Mouse (Mus musculus): Measurements from ENCODE around the gene Rhbdd3. TPM values are rescaled to one million over a fixed set of nuclear protein-coding genes. Genes with fewer than 3 reads are reported as not detected.

Gene Rhbdd3
- polyA plus RNA-seq, 1 experiment from 2014 or later, result 48.8 TPM

DNA sequence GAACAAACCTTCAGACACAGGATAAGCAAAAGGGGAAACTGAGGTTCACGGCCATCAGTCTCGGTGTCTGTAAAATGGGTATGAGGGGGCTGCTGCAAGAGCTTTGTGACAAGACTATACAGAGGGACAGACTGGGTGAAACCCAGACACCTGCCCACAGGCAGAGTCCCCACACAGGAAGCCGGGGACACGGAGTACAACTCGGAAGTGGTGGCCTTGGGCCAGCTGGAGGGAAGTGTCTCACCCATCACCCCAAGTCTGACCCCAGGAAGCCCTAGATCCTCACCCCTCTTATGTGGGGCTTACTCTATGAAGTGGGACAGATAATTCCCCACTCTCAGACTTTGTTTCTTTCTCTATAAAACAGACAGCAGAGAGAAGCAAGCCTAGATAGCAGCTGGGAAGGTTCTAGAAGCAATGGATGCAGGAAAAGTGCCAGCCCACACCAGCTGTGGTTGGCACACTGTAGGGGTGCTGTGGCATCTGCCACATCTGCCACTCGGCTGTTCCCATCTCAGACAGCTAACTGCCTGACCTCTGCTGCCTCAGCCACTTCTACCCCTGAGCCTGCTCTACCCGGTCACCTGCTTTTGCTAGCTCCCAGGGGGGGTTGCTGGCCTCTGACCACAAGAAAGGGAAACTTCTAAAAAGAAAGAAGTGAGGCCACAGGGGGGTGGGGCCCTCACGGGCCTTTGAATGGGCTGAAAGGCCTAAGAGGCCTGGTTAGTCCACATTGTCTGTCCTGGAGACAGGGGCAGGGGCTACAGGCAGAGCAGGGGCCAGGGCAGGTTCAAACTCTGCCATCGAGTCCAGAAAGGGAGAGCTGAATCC, 51.9 kb downstream of the Rhbdd3 start:
- peaks cover 4% of the 10 kb centered on the region for H3K27me3 ChIP-seq (ENCODE audit: control insufficient read depth, insufficient read depth, low read depth, low read length)
- no peak for ATAC-seq
- no peak overlapping the region for H3K9ac ChIP-seq (ENCODE audit: low read depth, low read length)
- H3K27ac ChIP-seq (ENCODE audit: low read length), result no peak overlapping the region
- H3K4me2 ChIP-seq (ENCODE audit: low read length), result no peak overlapping the region
- 58% methylated on average over 9 of the region's 9 CpGs for WGBS
- H3K4me1 ChIP-seq (ENCODE audit: control insufficient read depth, insufficient read depth, low read length), result peaks cover 14% of the 10 kb centered on the region
- no peaks in the 10 kb centered on the region for H3K36me3 ChIP-seq (ENCODE audit: control insufficient read depth, insufficient read depth, low read length)
- no peaks in the 10 kb centered on the region for H3K9me3 ChIP-seq (replicated peaks; ENCODE audit: control insufficient read depth, low read length, poor library complexity, severe bottlenecking)
- no peak overlapping the region for H3K4me3 ChIP-seq (ENCODE audit: low read depth, low read length)

DNA sequence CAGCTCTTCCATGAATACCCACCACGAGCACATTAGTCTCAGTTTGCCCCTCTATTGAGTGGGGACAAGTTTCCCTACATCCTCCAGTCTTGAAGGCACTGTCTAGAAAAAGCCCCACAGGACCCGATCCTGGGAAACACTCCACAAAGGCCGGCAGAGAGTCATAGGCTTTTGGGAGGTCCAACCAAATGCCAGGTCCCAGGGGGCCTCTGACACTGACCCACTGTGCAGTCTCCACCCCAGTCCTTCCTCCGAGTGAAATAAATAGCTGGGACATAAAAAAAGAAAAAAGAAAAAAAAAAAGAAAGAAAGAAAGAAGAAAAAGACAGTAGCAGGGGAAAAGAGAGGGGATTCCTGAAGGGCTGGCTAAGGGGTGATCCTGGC, 52.5 kb downstream of the Rhbdd3 start:
- no peak for ATAC-seq
- peaks cover 14% of the 10 kb centered on the region for H3K4me1 ChIP-seq (ENCODE audit: control insufficient read depth, insufficient read depth, low read length)
- peaks cover 4% of the 10 kb centered on the region for H3K27me3 ChIP-seq (ENCODE audit: control insufficient read depth, insufficient read depth, low read depth, low read length)
- H3K36me3 ChIP-seq (ENCODE audit: control insufficient read depth, insufficient read depth, low read length), result no peaks in the 10 kb centered on the region
- whole genome bisulfite sequencing, result 6% methylated on average over 4 of the region's 4 CpGs
- H3K4me3 ChIP-seq (ENCODE audit: low read depth, low read length), result peak overlapping the region; percentile 49; the same call in 1 of the 2 replicates
- no peak overlapping the region for H3K9ac ChIP-seq (ENCODE audit: low read depth, low read length)
- H3K4me2 ChIP-seq (ENCODE audit: low read length), result peak overlapping the region; percentile 93
- H3K27ac ChIP-seq (ENCODE audit: low read length), result no peak overlapping the region
- no peaks in the 10 kb centered on the region for H3K9me3 ChIP-seq (replicated peaks; ENCODE audit: control insufficient read depth, low read length, poor library complexity, severe bottlenecking)

DNA sequence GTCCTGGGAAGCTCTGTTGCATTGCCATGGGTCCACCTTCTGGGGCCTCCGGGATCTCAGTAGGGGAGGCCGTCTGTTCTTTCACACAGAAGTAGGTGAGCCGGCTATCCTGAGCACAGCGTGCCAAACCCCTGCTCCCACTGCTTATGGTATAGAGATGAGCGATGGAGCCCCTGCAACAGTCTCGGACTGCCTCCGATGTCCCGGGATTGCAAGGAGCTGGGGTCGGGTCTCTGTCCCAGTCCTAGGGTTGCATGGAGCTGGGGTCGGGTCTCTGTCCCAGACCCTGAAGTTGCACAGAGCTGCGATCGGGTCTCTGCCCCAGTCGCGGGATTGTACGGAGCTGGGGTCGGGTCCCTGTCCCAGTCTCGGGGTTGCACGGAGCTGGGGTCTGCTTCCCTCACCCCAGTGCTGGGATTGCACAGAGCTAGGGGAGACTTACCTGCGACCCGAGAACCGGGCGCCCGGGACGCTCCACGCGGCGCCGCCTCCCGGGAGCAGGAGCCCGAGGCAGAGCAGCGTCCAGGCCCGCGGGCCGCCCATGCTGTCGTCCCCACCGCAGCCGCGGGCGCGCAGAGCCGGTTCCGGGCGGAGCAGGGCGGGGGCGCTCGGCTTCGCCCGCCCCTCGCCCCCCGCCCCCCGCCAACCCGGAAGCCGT, 53.1 kb downstream of the Rhbdd3 start, which contains the start of gene Emid1:
Gene Emid1 (minus strand): TSS at position 578 of the 658 bp plus-strand sequence.
- Histone ChIP-seq H3K27me3 (ENCODE audit: control insufficient read depth, insufficient read depth, low read depth, low read length) (peaks cover 4% of the 10 kb centered on the region), H3K9ac (ENCODE audit: low read depth, low read length) (peak within 1 kb of the TSS; percentile 78), H3K9me3 (replicated peaks; ENCODE audit: control insufficient read depth, low read length, poor library complexity, severe bottlenecking) (no peaks in the 10 kb centered on the region), H3K4me1 (ENCODE audit: control insufficient read depth, insufficient read depth, low read length) (peaks cover 14% of the 10 kb centered on the region), H3K4me2 (ENCODE audit: low read length) (peak within 1 kb of the TSS; percentile 93), H3K36me3 (ENCODE audit: control insufficient read depth, insufficient read depth, low read length) (no peaks in the 10 kb centered on the region), H3K27ac (ENCODE audit: low read length) (no peak within 1 kb of the TSS), H3K4me3 (ENCODE audit: low read depth, low read length) (peak within 1 kb of the TSS; percentile 49)
- WGBS, result 2% methylated on average over 30 of the region's 53 CpGs
- 0 out of 2 replicates have a peak, but pooled peaks have one; percentile 21 for ATAC-seq

DNA sequence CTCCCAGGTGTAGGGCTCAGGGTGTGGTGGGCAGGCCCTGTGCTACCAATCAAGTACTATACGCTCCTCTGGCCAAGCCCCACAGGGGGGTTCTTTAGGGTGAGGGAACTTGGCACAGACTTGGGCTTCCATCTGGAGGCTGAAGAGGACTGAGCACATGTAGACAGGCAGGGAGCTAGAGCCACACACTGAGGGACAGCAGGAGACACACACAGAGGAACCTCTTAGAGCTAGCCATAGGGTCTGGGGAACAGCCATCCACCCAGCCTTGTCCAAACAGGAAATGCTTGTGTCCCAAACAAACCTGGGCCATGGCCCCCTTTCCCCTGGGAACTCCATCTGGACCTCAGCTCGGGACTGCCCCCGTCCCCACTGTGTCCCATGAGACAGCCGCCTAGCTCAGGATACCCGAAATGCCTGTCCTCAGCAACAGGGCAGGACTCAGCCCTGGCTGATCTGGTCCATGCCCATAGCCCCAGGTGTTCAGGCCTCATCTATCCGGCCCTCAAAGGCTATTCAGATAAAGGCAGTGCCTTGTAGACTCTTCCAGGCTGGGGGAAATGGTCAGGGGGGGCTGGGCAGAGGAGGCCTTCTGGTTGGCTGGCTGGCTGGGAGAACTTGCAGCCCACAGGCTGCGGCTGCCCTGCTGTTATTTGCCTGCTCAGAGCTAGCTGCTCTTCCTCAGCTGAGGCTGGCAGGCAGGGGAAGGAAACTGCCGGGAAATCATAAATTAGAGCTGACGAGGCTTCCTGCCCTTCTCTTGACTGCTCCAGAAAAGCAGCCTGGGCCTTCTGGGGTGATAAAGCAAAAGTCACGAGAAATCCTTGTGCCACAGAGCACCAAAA, 56.5 kb downstream of the Rhbdd3 start:
- 47% methylated on average over 10 of the region's 10 CpGs for WGBS
- no peaks in the 10 kb centered on the region for H3K36me3 ChIP-seq (ENCODE audit: control insufficient read depth, insufficient read depth, low read length)
- peaks cover 4% of the 10 kb centered on the region; the same call in 1 of the 2 replicates for H3K27me3 ChIP-seq (ENCODE audit: control insufficient read depth, insufficient read depth, low read depth, low read length)
- peaks cover 9% of the 10 kb centered on the region for H3K4me1 ChIP-seq (ENCODE audit: control insufficient read depth, insufficient read depth, low read length)
- peak overlapping the region; percentile 30; the same call in 1 of the 2 replicates for H3K9ac ChIP-seq (ENCODE audit: low read depth, low read length)
- ATAC-seq, result no peak
- H3K9me3 ChIP-seq (replicated peaks; ENCODE audit: control insufficient read depth, low read length, poor library complexity, severe bottlenecking), result no peaks in the 10 kb centered on the region
- no peak overlapping the region for H3K4me3 ChIP-seq (ENCODE audit: low read depth, low read length)
- no peak overlapping the region for H3K4me2 ChIP-seq (ENCODE audit: low read length)
- H3K27ac ChIP-seq (ENCODE audit: low read length), result no peak overlapping the region

Other genes with a start within 250 kb of the Rhbdd3 start
- 63.3 and 68.6 TPM in 2 replicates for gene Nf2, start 249.4 kb upstream of the Rhbdd3 start, polyA plus RNA-seq (2015; fragmentation: Nextera tagmentation; extraction: Ambion mirVana)
- 146 and 148 TPM in 2 replicates for gene Nipsnap1, start 225.0 kb upstream of the Rhbdd3 start, polyA plus RNA-seq (2015; fragmentation: Nextera tagmentation; extraction: Ambion mirVana)
- gene Thoc5, start 203.6 kb upstream of the Rhbdd3 start, polyA plus RNA-seq (2015; fragmentation: Nextera tagmentation; extraction: Ambion mirVana), result 57.9 and 64.1 TPM in 2 replicates
- gene Nefh, start 150.9 kb upstream of the Rhbdd3 start, polyA plus RNA-seq (2015; fragmentation: Nextera tagmentation; extraction: Ambion mirVana), result 3.7 and 4.3 TPM in 2 replicates
- 104 and 108 TPM in 2 replicates for gene Ap1b1, start 112.1 kb upstream of the Rhbdd3 start, polyA plus RNA-seq (2015; fragmentation: Nextera tagmentation; extraction: Ambion mirVana)
- 1.1 and 1.2 TPM in 2 replicates for gene Rasl10a, start 40.8 kb upstream of the Rhbdd3 start, polyA plus RNA-seq (2015; fragmentation: Nextera tagmentation; extraction: Ambion mirVana)
- 19.5 and 20.6 TPM in 2 replicates for gene Gas2l1, start 33.6 kb upstream of the Rhbdd3 start, polyA plus RNA-seq (2015; fragmentation: Nextera tagmentation; extraction: Ambion mirVana)
- gene Ewsr1, start 340 bp downstream of the Rhbdd3 start, polyA plus RNA-seq (2015; fragmentation: Nextera tagmentation; extraction: Ambion mirVana), result 548 and 592 TPM in 2 replicates
- gene Emid1, start 53.3 kb downstream of the Rhbdd3 start, polyA plus RNA-seq (2015; fragmentation: Nextera tagmentation; extraction: Ambion mirVana), result 9.5 and 12.4 TPM in 2 replicates
- 4.0 and 4.8 TPM in 2 replicates for gene Kremen1, start 162.6 kb downstream of the Rhbdd3 start, polyA plus RNA-seq (2015; fragmentation: Nextera tagmentation; extraction: Ambion mirVana)

All from midbrain, embryonic 16.5 days (tissue).